Mouse (Mus musculus) ES-Bruce4 (cell line): ENCODE data around the gene Ccdc40.

Experiments used
- CTCF ChIP-seq: IDR thresholded peaks from one replicate; pipeline ENCODE4 v1.8.1; 2011; ENCODE audit warnings: low read depth, low read length
- POLR2A ChIP-seq: IDR thresholded peaks from one replicate; pipeline ENCODE4 v1.8.1; 2011; ENCODE audit warnings: low read length; ENCODE audit not compliant: insufficient read depth

DNA sequence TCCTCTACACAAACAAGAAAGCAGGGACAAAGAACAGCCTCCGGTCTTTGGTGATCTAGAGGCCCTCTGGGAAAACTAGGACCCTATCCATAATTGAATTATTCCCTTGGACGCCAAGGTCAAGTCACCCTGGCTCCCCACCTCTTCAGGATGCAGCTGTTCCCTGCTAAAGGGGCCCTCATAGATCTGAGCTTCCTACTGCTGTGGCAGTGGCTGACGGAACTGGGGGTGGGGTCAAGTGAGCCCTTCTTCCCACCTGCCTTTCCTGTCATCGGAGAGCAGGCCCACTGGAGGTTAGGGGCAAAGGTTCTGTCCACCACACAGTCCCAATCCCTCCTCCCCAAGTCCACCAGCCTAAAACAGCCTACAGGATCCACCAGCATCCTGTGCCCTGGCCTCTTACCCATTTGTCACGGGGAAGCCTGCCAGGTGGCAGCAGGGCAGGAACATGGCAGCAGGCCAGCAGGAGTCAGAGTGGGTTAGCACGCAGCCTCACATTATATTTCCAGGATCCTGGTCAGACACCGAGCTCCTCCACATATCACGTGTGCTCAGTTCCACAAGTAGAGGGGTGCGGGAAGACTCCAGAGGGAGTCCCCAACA, 12.4 kb upstream of the Ccdc40 start:
- TF ChIP-seq CTCF (no peak), POLR2A (no peak)
